Mouse (Mus musculus) CH12.LX (cell line): ENCODE data around the gene Gm20671. TPM values are rescaled to one million over a fixed set of nuclear protein-coding genes. Genes with fewer than 3 reads are reported as not detected.
"Not testable (repeated sequence)": the region's sequence is repeated elsewhere in the genome, so short reads cannot be mapped to it uniquely, and the experiment has no call there.

ENCODE experiments used
- DNase-seq: peaks from one replicate; pipeline ENCODE4 v3.0.0-alpha.2; 2013; ENCODE audit errors: extremely low read depth
- H3K27ac ChIP-seq: 2 replicates; pipeline ENCODE4 v1.5.1; 2012; ENCODE audit warnings: low read depth, mild to moderate bottlenecking, control low read depth, moderate library complexity; ENCODE audit not compliant: insufficient read depth
- H3K27me3 ChIP-seq: replicated peaks from 2 replicates; pipeline ENCODE3; 2012; ENCODE audit warnings: inconsistent platforms
- H3K36me3 ChIP-seq, 2 experiments: replicated peaks in 1 of 2; 2 replicates each; pipeline versions ENCODE3 to v1.6.1; 2012; ENCODE audit warnings: inconsistent platforms in 1 of 2, low read length in 1 of 2, mild to moderate bottlenecking in 1 of 2, mixed read lengths in 1 of 2, moderate library complexity in 1 of 2; ENCODE audit not compliant: control insufficient read depth in 1 of 2, insufficient read depth in 1 of 2
- H3K4me1 ChIP-seq, 2 experiments: 2 replicates each; pipeline ENCODE4 v1.6.1; 2012; ENCODE audit warnings: inconsistent platforms in 1 of 2, moderate library complexity in 1 of 2; ENCODE audit not compliant: insufficient read depth in 2 of 2, control insufficient read depth in 1 of 2
- H3K4me2 ChIP-seq: 2 replicates; pipeline ENCODE4 v1.6.1; 2012; ENCODE audit warnings: low read depth, mild to moderate bottlenecking, control low read depth; ENCODE audit not compliant: poor library complexity, insufficient read depth, severe bottlenecking
- H3K4me3 ChIP-seq, 3 experiments: fragments of 150-350 bp in 1 of 3; sonication (generic) in 1 of 3; replicated peaks in 1 of 3; 2 replicates each; pipeline versions ENCODE3 to v1.5.1; 2011 to 2012; ENCODE audit warnings: low read depth in 2 of 3, low read length in 2 of 3, mild to moderate bottlenecking in 2 of 3, moderate library complexity in 2 of 3, control low read depth in 1 of 3, improper control_type of control experiment in 1 of 3, inconsistent platforms in 1 of 3, mixed read lengths in 1 of 3; ENCODE audit not compliant: poor library complexity in 1 of 3
- H3K79me2 ChIP-seq: replicated peaks from 2 replicates; pipeline ENCODE4 v1.6.1; 2012; ENCODE audit warnings: mild to moderate bottlenecking, moderate library complexity; ENCODE audit not compliant: control insufficient read depth, poor library complexity, insufficient read depth, severe bottlenecking; ENCODE audit errors: extremely low read depth
- H3K9ac ChIP-seq: 2 replicates; pipeline ENCODE4 v1.6.1; 2012; ENCODE audit warnings: low read depth, mild to moderate bottlenecking, control low read depth, moderate library complexity; ENCODE audit not compliant: insufficient read depth
- H3K9me3 ChIP-seq: replicated peaks from 2 replicates; pipeline ENCODE3; 2012; ENCODE audit warnings: low read length, inconsistent platforms, mixed read lengths
- E2F4 ChIP-seq: IDR thresholded peaks from 2 replicates; pipeline ENCODE4 v1.6.1; 2011; ENCODE audit warnings: low read depth, low read length, improper control_type of control experiment; ENCODE audit not compliant: insufficient replicate concordance
- ELF1 ChIP-seq: IDR thresholded peaks from 2 replicates; pipeline ENCODE4 v1.6.1; 2014; ENCODE audit warnings: low read depth, mild to moderate bottlenecking, inconsistent platforms, low read length, improper control_type of control experiment
- IRF4 ChIP-seq: IDR thresholded peaks from 2 replicates; pipeline ENCODE4 v1.6.1; 2014; ENCODE audit warnings: low read depth, mild to moderate bottlenecking, inconsistent platforms, low read length, improper control_type of control experiment
- NRF1 ChIP-seq: IDR thresholded peaks from 2 replicates; pipeline ENCODE4 v1.6.1; 2014; ENCODE audit warnings: low read depth, mild to moderate bottlenecking, inconsistent platforms, low read length, improper control_type of control experiment, moderate library complexity
- PAX5 ChIP-seq: IDR thresholded peaks from 2 replicates; pipeline ENCODE4 v1.6.1; 2012; ENCODE audit warnings: low read length, inconsistent platforms, mixed read lengths
- RCOR1 ChIP-seq: conservative IDR thresholded peaks from 2 replicates; pipeline ENCODE4 v1.6.1; 2012; ENCODE audit warnings: low read depth, mild to moderate bottlenecking, inconsistent platforms, low read length, improper control_type of control experiment
- SMC3 ChIP-seq: IDR thresholded peaks from 2 replicates; pipeline ENCODE4 v1.6.1; 2011; ENCODE audit warnings: low read depth, low read length, improper control_type of control experiment
- TCF12 ChIP-seq: IDR thresholded peaks from 2 replicates; pipeline ENCODE4 v1.6.1; 2014; ENCODE audit warnings: low read depth, mild to moderate bottlenecking, inconsistent platforms, low read length, improper control_type of control experiment
- USF1 ChIP-seq: IDR thresholded peaks from 2 replicates; pipeline ENCODE4 v1.6.1; 2014; ENCODE audit warnings: low read depth, mild to moderate bottlenecking, inconsistent platforms, low read length, improper control_type of control experiment
- ZMIZ1 ChIP-seq: IDR thresholded peaks from 2 replicates; pipeline ENCODE4 v1.6.1; 2012; ENCODE audit warnings: low read depth, mild to moderate bottlenecking, inconsistent platforms, low read length, improper control_type of control experiment
- dilution Hi-C: fragments of 300-500 bp; cut with MboI; formaldehyde crosslinking; loops from 2 replicates; pipeline ENCODE4 v1.14.3; 2020; ENCODE audit warnings: low sequenced_read_pairs; ENCODE audit not compliant: extremely low pct_unique_long_range_greater_than_20kb, extremely low pct_ligation_motif_present
- in situ Hi-C: fragments of 300-500 bp; cut with MboI; formaldehyde crosslinking; loops from 3 replicates; pipeline ENCODE4 v1.14.3; 2019; ENCODE audit warnings: low sequenced_read_pairs, low pct_ligation_motif_present, low pct_unique_long_range_greater_than_20kb, mixed read lengths
- polyA plus RNA-seq: library from polyadenylated mRNA; unstranded; fragments of >175 nt; gene quantifications from 2 replicates; pipeline ENCODE4 v1.2.1, GENCODE M21; 2012; ENCODE audit warnings: low read depth; ENCODE audit not compliant: insufficient read length
- total RNA-seq, 2 experiments: library from RNA; depleted of rRNA; stranded (reverse); fragments of 300-350 nt in 1 of 2; fragments of >200 nt in 1 of 2; gene quantifications; 2 replicates each; pipeline ENCODE4 v1.2.3; 2012 to 2014

The Gm20671 gene
- total and polyA plus RNA-seq, 3 experiments: 0.81 TPM; not detected in 2

DNA sequence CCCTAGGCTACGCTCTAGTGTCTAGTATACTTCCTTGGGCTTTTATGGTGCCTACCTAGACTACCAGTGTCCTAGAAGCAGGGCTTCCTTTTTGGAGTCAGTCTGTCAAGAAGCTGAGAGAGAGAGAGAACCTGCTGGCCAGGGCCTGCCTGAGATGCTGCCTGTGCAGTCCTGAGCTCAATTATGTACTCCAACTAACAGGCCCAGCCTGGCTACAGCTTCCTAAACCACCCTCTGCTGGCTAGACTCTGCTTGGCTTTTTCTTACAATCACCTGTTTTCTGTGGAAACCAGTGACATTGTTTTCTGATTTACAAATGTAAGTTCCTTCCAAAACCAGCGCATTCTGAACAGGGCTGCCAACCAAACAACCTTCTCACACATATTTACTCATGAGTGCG lies 86.8 kb downstream of the Gm20671 start:
- peaks cover 24 to 86% of the 10 kb centered on the region in 2 experiments for H3K36me3 ChIP-seq
- peaks cover 3 to 27% of the 10 kb centered on the region in 2 experiments; a peak in 2 of 4 replicates for H3K4me1 ChIP-seq
- H3K27me3 ChIP-seq: no peaks in the 10 kb centered on the region
- dilution Hi-C loops: no loop called here
- no peak for TF ChIP-seq PAX5
- no peak for TF ChIP-seq TCF12
- TF ChIP-seq NRF1: no peak
- TF ChIP-seq USF1: no peak
- TF ChIP-seq ZMIZ1: no peak
- TF ChIP-seq RCOR1: no peak
- TF ChIP-seq SMC3: no peak
- TF ChIP-seq E2F4: no peak
- TF ChIP-seq ELF1: no peak
- H3K4me3 ChIP-seq: no peak overlapping the region
- DNase-seq: no peak
- H3K9ac ChIP-seq: no peak overlapping the region
- no peaks in the 10 kb centered on the region for H3K9me3 ChIP-seq
- no peak overlapping the region for H3K4me2 ChIP-seq
- H3K79me2 ChIP-seq: no peaks in the 10 kb centered on the region
- in situ Hi-C loops: no loop called here
- no peak overlapping the region for H3K27ac ChIP-seq

DNA sequence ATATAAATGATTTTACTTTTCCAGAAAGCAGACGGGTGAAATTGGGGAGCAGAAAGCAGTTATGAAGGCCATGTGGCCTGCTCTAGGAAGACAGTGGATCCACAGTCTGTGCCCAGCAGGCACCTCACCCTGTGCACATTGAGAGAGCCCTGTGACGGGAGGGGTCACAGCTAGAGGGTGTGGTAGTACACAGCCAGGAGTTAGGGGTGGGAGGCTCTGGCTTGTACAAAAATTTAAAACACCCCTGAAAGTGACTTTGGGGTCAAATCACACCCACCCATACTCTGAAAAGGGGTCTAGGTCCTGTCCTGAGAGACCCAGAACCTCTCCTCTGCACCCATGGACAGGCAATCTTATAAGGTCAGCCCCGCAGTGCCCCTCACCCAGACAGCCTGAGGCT lies 90.1 kb downstream of the Gm20671 start:
- H3K4me1 ChIP-seq, dilution Hi-C loops, H3K27me3 ChIP-seq, H3K9me3 ChIP-seq, in situ Hi-C loops, H3K4me3 ChIP-seq, H3K27ac ChIP-seq, H3K4me2 ChIP-seq, DNase-seq, H3K79me2 ChIP-seq, H3K9ac ChIP-seq: not testable (repeated sequence)
- H3K36me3 ChIP-seq: peaks cover 34 to 70% of the 10 kb centered on the region in 2 experiments

DNA sequence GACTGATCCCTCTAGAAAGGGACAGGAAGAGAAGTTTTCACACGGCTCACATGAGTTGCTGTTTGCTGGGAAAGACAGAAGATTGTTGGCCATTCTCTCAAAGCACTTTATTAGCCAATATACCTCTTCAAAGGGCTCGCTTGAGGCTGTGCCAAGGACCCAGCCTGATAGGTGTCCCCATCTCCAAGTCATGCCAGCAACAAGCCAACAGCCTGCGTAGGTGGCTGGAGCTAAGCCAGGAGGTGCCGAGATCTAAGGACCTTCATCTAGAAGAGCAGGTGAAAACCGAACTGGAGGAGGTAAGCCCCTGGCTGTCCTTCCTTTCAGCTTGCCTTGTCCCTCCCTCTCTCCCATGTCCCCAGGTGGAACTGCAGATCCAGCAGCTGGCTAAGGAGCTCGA lies 91.1 kb downstream of the Gm20671 start:
- Histone ChIP-seq H3K79me2 (no peaks in the 10 kb centered on the region), H3K4me3 (no peak overlapping the region), H3K9me3 (no peaks in the 10 kb centered on the region), H3K27ac (no peak overlapping the region), H3K4me1 (0 out of 4 replicates have a peak, but pooled peaks cover 0 to 3% of the 10 kb centered on the region in 2 experiments), H3K36me3 (peaks cover 34 to 68% of the 10 kb centered on the region in 2 experiments), H3K4me2 (no peak overlapping the region), H3K27me3 (no peaks in the 10 kb centered on the region), H3K9ac (no peak overlapping the region)
- dilution Hi-C loops: no loop called here
- DNase-seq: no peak
- in situ Hi-C loops: no loop called here
- TF ChIP-seq ZMIZ1: no peak
- TF ChIP-seq IRF4: no peak

- H3K4me3 ChIP-seq, H3K27ac ChIP-seq, dilution Hi-C loops, DNase-seq, H3K4me2 ChIP-seq, H3K4me1 ChIP-seq, in situ Hi-C loops, H3K9me3 ChIP-seq, H3K27me3 ChIP-seq, H3K9ac ChIP-seq, H3K79me2 ChIP-seq: not testable (repeated sequence)
- H3K36me3 ChIP-seq: peaks cover 32 to 58% of the 10 kb centered on the region in 2 experiments
Measured at GRCm38 (mm10) chr5:32733892-32734291, 93.0 kb downstream of the Gm20671 start.
